Mouse (Mus musculus) urinary bladder, postnatal 25 days (tissue): ENCODE measurements around the gene Tsga8.

Experiments
- DNase-seq: peaks from one replicate; pipeline ENCODE4 v3.0.0; 2022; ENCODE audit warnings: low spot score

The Tsga8 gene

GRCm38 (mm10) chrX:83487598-83487997 is at the start of gene Tsga8:
Gene Tsga8 (minus strand): TSS chrX:83487924.
- DNase-seq, result no peak
